Mouse (Mus musculus) gastrocnemius, adult 8-10 months (tissue): Measurements from ENCODE around the gene Vmp1. TPM values are rescaled to one million over a fixed set of nuclear protein-coding genes. Genes with fewer than 3 reads are reported as not detected.
A peak's percentile ranks its signal among the peaks of the same experiment; 100 is the strongest.

Source experiments
- DNase-seq, 2 experiments: peaks; one replicate each; pipeline ENCODE4 v3.0.0; 2022; ENCODE audit warnings: low spot score in 2 of 2
- total RNA-seq, 4 experiments: library from RNA; stranded (reverse); gene quantifications; 2 replicates each; pipeline ENCODE4 v1.2.4; 2022

The Vmp1 gene
- total RNA-seq, 4 experiments from 2014 or later, result 79.1 to 112 (median 82.8) TPM

DNA sequence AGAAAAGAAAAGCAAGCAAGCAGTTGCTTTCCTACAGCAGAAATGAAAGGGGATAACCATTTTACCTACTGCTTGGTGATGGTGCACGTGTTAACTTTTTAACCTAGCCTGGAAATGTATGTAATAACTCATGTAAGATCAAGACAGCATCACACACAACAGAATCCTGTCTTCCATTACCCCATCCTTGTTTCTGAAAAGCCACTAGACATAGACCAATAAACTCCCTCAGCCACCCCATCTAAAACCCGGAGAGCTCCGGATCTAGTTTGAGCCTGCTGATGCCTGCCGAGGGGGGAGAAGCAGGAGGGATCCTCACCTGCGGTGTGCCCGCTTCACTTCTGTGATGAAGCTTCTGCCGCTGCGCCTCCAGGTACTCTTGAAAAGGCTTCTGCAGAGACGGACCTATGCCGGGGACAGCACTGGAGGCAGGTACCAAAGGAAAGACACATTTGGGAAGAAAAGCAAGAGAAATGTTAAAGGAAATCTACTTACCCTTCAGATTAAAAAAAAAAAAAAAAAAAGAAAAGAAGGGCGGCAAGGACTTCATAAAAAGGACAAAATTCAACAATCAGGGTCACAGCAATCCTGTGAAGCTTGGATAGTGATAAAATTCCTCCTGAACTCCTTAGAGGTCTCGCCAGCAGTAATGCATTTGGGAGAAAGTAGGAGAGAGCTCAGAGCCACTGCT lies 97.3 kb downstream of the Vmp1 start:
- DNase-seq, result no peak

GRCm38 (mm10) chr11:86585598-86585984 lies 98.0 kb downstream of the Vmp1 start:
- no peak for DNase-seq

- no peak for DNase-seq
These were observed 98.6 kb downstream of the Vmp1 start for GRCm38 (mm10) chr11:86584898-86585597.

- DNase-seq, result no peak
These were observed 99.4 kb downstream of the Vmp1 start for GRCm38 (mm10) chr11:86583990-86584897.

GRCm38 (mm10) chr11:86583313-86583825 lies 100.3 kb downstream of the Vmp1 start:
- DNase-seq, result no peak

DNA sequence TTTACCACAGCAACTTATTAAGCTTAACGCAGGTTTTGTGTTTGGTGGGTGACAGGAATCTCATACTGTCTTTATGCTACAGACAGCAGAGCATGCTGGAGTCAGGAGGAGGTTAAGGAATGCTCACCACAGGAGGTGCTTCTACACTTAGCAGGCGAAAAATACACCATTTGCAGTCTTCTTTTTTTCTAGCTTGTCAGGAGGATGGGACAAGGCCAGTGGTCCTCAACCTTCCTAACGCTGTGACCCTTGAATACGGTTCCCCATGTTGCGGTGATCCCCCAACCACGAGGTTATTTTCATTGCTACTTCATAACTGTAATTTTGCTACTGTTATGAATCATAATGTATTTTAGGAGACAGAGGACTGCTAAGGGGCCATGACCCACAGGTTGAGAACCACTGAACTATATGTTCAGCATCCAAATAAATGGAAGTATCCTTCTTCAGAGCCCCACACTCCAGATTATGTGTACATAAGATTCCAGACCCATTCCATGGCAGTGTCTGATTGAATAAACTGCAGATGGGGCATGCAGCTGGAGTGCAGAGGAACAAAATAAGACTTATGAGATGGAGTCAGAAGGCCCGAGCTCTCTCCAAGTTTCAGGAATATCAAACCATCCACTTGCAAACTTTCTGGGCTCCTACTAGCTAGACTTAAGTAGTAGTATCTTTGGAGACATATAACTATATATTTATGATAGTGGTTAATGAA lies 100.9 kb downstream of the Vmp1 start:
- no peak for DNase-seq

DNA sequence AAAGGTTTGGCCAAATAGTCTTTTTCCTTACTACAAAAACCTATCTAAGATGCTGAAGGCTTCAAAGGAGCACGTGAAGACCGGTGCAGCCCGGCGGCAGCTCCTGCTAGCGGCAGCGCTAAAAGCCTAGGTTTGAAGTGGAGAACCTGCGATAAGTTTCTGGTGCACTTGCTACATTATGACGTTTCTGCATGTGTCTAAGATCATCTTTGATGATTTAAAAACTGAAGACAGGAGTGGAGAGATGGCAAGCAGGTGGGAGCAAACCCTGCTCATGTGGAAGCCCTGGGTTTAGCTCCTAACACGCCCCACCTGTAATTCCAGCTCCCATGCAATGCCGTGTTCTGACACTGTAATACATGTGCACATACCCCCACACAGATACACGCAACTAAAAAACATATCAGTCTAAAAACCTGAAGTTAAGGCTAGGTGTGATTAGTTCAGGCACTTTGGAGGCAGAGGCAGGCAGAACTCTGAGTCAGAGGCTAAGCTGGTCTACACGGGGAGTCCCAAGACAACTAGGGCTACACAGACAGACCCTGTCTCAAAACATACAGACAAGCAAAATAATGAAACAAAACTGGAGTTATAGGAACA lies 101.6 kb downstream of the Vmp1 start:
- no peak for DNase-seq

DNA sequence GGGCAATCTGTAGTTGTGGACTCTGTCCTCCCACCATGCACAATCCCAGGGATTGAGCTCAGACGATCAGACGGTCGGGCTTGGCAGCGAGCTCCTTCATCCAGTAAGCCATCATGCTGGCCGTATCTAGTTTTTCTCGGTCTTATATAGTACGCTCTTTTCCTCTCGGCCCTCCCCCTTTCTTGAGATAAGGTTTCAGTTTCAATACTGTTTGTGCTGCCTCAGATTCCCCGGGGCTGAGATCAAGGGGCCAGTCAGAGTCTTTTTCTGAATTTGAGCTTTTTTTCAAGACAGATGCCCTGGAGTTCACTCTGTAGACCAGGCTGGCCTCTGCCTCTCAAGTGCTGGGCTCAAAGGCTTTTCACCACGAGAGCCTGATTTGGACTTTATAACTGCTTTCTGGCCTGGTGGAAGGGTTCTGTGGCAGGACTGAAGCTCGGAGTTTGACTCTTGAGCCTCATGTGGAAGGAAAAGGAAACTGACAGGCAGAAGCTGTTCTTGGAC lies 102.3 kb downstream of the Vmp1 start:
- no peak for DNase-seq

- no peak for DNase-seq
These were observed 103.1 kb downstream of the Vmp1 start for GRCm38 (mm10) chr11:86580319-86581113.

DNA sequence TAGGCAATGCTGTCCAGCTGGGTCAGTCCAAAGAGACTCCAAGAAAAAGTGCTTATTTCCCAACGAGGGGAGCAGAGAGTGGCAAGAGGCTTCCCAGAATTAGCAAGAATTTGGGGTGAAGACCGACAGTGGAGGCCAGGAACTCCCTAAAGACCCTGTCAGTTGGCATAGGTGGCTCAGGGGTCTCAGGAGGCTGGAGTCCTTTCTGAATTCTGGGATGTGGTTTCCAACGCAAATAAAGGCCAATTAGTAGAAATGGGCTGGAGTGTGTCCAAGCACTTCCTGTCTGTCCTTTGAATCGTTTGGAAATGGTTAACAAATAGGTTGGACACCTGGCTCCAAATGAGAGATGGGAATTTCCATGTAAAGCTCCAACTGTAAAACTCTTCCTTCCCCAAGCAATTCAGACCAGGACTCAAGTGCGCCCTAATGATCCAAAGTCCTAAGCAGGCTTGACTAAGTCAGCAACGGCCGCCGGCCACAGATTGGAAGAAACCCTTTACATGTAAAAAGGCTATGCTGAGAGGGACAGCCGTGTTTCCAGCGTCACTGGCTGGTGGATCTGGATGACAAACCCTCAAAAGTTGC lies 103.8 kb downstream of the Vmp1 start:
- no peak for DNase-seq

GRCm38 (mm10) chr11:86578809-86579730 lies 104.6 kb downstream of the Vmp1 start:
- DNase-seq, result no peak

GRCm38 (mm10) chr11:86578106-86578808 lies 105.4 kb downstream of the Vmp1 start:
- DNase-seq, result no peak

DNA sequence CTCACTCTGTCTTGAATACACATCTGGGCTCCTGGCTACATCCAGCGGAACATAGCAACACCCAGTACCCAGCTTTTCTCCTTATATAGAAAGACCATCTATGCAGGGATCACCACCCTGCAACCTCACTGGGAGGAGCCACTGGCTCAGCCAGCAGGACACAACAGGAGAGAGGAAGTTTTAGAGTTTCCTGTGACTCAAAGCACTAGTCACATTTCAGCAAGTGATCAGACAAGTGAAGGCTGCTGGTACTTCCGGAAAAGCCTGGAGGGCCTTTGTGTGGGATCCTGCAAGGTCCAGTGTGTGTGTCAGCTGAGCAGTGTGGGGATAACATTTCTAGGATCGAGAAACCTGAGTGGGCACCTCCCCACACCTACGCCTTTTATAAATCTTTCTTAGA lies 106.4 kb downstream of the Vmp1 start:
- DNase-seq, result no peak

DNA sequence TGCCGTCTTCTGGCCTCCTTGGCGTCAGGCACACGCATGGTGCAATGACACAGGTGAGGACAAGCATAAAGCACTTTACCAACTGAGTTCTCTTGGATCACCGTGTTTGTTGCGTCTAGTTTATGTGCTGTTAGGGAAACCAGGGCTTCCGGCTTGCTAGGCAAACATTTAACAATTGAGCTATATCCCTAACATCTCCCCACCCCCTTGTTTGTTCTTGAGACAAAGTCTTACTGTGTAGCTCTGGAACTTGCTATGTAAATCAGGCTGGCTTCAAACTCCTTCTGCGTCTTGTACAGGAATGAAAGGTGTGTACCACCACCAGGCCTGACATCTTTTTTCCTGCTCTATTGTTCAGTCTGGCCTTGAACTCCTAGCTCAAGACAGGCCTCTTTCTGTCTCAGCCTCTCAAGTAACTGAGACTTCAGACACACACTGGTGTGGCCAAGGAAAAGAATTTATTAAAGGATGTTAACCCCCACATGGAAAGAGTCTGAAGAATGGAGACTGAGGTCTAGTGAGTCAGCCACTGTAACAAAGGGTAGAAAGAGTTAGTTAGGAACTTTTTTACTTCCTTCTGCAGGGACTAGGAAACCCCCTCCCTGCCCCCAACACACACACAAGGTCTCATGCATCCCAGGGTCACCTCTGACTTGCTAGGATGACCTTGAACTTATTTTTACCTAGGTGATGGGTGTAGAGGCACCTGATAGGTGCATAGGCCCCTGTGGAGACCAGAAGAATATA lies 107.8 kb downstream of the Vmp1 start:
- no peak for DNase-seq

DNA sequence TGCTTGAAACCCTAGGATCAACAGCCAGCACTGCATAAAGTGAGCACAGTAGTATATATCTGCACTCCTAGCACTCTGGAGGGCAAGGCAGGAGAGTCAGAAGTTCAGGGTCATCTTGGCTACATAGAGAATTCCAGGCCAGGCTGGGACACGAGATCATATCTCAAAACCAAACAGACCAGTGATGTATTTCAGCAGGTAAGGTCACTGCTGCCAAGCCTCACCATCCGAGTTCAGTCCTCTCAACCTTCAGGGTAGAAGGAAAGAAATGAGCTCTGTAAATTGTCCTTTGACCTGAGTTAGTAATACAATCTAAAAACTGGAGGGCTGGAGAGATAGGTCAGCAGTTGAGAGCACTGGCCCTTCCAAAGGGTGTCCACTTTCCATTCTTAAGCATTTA lies 109.2 kb downstream of the Vmp1 start:
- DNase-seq, result no peak

DNA sequence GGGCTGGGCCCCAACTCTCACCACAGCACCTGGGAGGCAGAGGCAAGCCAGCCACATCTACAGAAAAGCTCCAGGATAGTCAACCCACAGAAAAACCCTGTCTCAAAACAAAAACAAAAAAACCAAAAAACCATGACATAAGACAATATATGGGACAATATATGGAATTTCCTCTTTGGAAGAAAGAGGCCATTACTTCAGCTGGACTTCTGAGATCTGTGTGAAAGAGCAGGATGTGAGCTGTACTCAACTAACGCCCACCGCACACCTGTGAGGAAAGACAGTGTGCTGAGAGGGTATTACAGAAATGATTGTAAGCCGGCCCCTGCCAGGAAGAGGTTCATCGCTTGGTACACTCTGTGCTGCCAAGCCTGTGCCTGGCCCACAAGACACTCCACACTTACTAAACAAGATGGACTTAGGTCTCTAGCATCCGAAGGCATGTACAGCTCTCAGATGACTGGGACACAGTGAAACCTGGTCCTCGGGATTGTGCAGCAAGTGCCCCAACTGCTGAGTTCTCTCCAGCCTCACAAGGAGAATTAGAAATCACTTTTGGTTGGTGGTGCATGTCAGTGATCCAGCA lies 109.9 kb downstream of the Vmp1 start:
- peak in 1 of 2 experiments; percentile 41 for DNase-seq

GRCm38 (mm10) chr11:86572623-86573022 lies 111.0 kb downstream of the Vmp1 start:
- no peak for DNase-seq
